Mouse (Mus musculus): ENCODE results near the gene Msmb. TPM values are rescaled to one million over a fixed set of nuclear protein-coding genes. Genes with fewer than 3 reads are reported as not detected.
A peak's percentile ranks its signal among the peaks of the same experiment; 100 is the strongest.
"Not testable (repeated sequence)": the region's sequence is repeated elsewhere in the genome, so short reads cannot be mapped to it uniquely, and the experiment has no call there.

Gene Msmb
- total RNA-seq, 2 experiments from 2014 or later: not detected

DNA sequence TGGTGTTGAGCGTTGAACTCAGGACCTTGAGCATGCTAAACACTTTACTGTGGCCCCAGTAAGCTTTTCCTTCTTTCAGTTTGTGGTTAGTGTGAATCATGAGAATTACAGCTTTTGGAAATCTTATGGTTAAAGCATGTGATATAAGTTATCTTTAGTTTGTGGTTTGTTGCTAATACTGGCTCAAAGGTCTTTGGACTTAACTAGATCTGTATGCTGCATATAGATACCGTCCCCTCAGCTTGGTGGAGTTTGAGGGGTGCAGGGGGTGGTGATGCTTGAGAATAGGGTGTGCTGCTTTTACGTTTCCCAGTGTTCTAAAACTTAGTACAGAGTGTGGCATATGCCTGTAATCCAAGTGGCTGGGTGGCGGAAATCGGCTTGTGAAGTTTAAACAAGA is 25.5 kb downstream of the Msmb start:
- ATAC-seq (replicated peaks; ENCODE audit: low FRiP score, low TSS enrichment, poor library complexity, severe bottlenecking): peak; percentile 49

DNA sequence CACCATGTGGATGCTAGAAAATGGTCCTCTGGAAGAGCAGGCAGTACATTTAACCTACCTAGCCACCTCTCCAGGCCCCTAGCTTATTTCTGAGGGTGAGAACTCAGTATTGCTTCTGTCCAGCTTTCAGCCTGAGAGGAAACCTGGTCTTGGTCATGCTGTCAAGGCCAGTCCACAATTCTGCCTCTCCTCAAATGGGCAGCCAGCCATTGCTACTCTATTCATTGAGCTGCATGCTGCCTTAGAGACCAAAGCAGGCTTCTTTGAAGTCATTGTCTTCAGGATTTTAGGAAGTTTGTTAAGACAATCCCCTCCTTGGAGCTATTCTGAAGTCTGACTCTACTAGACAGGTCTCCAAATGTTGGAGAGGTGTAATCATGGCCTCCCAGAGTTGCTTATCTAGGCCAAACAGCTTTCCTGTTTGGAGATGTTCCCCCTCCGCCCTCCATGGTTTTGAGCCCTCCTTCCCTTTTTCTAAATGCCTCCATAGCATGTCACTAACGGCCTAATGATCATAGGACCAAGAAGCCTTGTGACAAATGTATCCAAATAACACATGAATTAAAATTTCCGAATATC is 26.9 kb downstream of the Msmb start:
- ATAC-seq (replicated peaks; ENCODE audit: low FRiP score, low TSS enrichment, poor library complexity, severe bottlenecking): peak; percentile 72

DNA sequence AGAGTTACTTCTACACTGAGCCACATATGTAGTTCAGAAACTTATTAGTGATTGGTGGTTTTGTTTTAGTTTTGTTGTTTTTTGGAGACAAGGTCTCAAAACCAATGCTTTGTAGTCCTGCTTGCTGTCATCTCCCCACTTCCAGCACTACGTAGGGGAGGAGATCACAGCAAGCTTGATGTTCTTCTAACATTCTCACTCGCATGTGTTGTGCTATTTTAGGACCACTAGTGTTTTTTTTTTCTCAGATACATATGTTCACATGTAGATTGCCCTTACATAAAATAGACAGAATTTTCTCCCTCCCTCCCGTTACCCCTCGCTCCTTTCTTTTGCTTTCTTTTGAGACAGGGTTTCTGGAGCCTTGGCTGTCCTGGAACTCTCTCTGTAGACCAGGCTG is 28.3 kb downstream of the Msmb start:
- no peak for ATAC-seq (replicated peaks; ENCODE audit: low FRiP score, low TSS enrichment, poor library complexity, severe bottlenecking)

DNA sequence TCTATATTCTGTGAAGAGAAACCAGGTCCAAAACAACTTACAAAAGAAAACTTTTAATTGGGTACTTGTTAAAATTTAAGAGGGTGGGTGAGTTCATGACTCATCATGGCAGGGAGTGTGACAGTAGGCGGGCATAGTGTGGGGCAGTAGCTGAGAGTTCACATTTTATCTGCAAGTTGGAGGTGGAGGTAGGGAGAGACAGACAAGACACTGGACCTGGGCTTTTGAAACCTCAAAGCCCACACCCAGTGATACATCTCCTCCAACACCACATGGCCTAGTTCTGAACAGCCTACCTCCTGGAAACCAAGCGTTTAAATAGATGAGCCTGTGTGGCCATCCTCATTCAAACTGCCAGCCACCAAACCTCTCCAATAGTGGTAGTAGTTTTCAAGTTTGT is 33.5 kb downstream of the Msmb start:
- ATAC-seq (replicated peaks; ENCODE audit: low FRiP score, low TSS enrichment, poor library complexity, severe bottlenecking): 0 out of 2 replicates have a peak, but pooled peaks have one; percentile 35

DNA sequence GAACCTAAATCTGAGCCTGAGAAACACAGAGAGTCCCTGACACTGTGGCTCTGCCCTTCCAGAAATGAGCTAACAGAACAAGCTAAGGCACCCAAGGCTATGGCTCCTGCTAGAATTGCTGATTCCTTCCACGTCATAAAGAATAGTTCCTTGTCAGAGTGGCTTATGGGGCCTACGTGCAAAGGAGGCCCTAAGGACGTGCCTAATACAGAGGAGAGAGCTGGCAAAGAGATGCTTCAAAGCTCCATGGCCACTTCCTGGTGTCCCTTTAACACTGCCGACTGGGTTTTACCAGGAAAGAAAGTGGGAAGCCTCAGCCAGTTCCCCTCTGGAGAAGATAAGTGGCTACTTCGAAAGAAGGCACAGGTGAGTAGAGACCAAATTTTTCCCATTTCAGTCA is 34.8 kb downstream of the Msmb start:
- not testable (repeated sequence) for ATAC-seq (replicated peaks; ENCODE audit: low FRiP score, low TSS enrichment, poor library complexity, severe bottlenecking)

DNA sequence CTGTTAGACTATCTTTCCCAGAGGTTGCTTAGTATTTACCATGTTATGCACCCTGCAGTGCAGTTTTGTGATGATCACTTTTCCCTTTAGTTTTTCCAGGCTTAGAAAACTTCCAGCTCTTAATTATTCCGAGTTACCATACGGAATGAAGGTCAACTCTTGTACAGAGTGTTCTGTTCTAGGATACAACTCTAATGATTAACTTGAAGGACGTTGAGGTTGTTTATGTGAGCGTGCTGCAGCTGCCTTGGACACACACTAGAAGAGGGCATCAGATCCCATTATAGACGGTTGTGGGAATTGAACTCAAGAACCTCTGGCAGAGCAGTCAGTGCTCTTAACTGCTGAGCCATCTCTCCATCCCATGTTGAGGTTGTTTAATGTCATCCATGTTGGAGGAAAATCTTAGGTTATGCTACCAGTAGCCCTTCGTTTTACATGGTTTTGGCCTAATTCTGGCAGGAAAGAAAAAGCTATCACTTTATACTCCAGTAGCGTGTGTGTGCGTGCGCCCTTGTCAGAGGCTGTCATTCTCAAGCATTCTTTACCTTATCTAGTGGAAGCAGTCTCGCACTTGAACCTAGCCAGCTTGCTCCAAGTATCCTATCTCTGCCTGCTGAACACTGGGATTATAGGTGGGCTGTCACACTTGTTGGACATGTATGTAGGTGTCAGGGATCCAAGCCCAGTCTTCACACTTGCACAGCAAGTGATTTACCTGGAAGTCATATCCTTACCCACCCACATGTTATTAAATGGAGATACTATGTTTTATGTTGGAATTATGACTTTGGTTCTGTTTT is 37.8 kb downstream of the Msmb start:
- no peak for ATAC-seq (replicated peaks; ENCODE audit: low FRiP score, low TSS enrichment, poor library complexity, severe bottlenecking)

DNA sequence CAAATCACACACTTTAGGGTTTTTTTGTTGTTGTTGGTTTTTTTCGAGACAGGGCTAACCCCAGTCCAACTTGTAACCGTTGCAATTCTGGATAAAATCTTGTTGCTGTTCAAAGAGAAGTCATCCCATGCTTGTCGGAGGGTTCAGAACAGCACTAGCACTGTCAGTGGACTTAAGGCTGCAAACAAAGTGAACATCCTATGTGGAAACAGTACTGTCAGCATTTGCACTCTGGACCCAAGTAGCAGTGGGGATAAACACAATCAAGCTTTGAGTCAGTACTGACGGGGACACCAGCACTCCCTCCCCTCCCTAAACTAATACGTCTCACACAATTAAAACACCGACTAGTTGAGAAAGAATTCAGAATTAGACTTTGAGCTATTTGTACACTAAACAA is 39.0 kb downstream of the Msmb start:
- no peak for ATAC-seq (replicated peaks; ENCODE audit: low FRiP score, low TSS enrichment, poor library complexity, severe bottlenecking)

DNA sequence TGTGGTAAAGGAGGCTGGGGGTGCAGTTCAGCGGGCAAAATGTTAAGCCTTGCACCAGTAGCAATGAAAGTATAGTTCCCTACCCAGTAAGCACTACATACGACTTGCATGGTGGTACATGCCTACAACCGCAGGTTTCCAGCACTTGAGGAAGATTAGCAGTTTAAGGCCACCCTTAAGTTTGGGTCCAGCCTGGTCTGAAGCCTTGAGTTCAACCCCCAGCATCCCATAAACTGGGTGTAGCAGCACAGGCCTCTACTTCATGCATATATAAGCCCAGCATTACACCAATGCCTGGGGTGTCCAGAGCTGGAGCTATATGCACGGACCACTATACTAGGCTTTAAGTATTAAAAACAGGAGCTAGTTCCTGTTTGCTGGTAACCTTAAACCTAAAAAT is 42.0 kb downstream of the Msmb start:
- ATAC-seq (replicated peaks; ENCODE audit: low FRiP score, low TSS enrichment, poor library complexity, severe bottlenecking): no peak

DNA sequence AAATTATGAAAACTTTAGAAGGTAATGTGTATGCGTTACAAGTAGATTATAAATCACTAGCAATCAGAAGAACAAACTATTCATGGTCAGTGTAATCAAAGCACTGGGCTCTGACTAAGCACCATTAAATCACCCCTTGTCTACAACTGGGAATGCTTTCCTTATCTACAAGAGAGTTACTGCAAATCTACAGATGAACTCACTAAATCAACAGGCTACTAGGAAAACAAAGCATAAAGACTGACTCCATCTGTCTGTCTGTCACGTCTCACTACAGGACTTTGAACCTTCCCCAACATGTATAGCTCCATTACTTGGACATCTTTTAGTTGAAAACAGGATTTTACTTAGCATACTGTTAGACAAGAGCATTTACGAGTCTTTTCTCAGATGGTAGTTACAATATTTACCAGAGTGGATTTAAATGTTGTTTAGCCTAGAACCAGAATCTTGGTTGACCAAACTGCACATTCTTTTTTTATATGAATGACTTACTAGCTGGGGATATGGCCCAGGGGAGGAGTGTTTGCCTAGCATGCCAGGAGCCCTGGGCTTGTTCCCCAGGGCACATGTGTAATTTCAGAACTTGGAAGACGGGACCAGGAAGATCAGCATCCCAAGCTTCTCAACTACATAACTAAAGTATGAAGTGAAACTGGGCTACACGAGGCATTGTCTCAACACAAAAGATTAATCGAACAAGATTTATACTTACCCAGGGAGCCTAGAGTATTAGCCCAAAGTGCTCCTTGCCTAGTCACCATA is 49.0 kb downstream of the Msmb start:
- no peak for ATAC-seq (replicated peaks; ENCODE audit: low FRiP score, low TSS enrichment, poor library complexity, severe bottlenecking)

DNA sequence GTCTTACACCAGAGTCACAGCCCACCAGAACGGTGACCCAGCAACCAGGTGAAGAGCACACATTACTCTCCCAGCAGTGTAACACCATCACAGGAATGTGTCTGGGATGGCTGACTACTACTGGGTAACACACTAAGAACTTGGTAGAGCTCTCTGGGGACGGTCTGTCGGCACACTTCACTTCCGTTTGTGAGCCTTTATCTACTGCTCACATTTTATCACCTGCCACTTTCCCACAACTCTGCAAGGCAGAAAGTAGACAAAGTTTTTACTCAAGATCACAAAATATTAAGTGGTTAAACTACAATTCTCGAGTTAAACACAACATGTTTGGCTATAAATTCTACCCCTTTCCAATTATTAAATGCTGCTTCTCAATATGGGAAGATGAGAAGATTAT is 50.1 kb downstream of the Msmb start:
- ATAC-seq (replicated peaks; ENCODE audit: low FRiP score, low TSS enrichment, poor library complexity, severe bottlenecking): peak; percentile 21; the same call in 1 of the 2 replicates

DNA sequence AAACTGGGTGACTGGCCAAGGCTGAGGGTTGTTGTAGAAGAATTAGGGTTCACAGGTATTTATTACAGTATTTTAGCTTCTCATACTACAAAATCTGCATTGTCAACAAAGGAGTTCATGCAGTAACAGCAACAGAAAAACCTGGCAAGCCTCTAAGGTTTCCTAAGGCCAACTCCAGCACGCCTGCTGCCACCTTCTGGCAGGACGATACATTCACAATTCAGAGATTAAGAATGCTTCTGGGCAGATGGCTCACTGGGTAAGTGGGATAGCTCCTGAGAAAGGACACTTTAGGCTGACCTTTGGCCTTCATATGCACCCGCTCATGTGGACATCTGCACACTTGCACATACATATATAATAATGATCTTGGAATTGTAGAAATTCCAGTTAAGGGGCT is 50.6 kb downstream of the Msmb start:
- ATAC-seq (replicated peaks; ENCODE audit: low FRiP score, low TSS enrichment, poor library complexity, severe bottlenecking): peak; percentile 87

DNA sequence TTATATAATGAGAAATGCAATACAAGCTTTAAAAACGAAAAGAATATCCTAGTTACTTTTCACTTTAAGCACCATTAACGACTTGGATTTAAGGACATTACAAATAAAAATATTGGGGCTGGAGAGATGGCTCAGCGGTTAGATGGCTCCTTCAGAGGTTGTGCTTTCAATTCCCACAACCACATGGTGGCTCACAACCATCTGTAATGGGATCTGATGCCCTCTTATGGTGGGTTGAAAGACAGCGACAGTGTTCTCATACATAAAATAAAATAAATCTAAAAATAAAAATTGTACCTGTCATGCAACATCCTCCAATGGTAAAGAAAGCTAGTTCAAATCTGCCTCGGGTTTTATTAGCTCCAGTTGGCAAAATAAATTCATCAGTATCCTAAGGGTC is 51.7 kb downstream of the Msmb start:
- ATAC-seq (replicated peaks; ENCODE audit: low FRiP score, low TSS enrichment, poor library complexity, severe bottlenecking): not testable (repeated sequence)

DNA sequence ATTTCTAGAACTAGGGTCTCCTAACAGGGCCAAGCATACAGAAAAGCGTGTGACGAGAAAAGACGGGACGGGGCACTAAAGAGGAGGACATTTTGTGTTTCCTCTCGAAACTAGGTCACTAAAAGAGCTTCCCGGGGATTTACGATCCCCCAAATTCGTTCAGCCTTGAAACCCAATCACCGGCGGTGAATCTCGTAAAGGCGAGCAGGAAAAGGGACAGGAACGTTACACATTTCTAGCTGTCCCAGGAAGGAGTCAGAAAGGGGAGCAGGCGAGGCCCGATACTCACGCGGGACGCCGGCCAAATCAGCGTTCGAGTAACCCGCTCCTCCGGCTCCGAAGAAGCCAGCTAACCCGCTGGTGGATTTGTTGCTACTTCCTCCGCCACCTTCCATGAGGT is 59.5 kb downstream of the Msmb start:
- ATAC-seq (replicated peaks; ENCODE audit: low FRiP score, low TSS enrichment, poor library complexity, severe bottlenecking): 0 out of 2 replicates have a peak, but pooled peaks have one; percentile 27

DNA sequence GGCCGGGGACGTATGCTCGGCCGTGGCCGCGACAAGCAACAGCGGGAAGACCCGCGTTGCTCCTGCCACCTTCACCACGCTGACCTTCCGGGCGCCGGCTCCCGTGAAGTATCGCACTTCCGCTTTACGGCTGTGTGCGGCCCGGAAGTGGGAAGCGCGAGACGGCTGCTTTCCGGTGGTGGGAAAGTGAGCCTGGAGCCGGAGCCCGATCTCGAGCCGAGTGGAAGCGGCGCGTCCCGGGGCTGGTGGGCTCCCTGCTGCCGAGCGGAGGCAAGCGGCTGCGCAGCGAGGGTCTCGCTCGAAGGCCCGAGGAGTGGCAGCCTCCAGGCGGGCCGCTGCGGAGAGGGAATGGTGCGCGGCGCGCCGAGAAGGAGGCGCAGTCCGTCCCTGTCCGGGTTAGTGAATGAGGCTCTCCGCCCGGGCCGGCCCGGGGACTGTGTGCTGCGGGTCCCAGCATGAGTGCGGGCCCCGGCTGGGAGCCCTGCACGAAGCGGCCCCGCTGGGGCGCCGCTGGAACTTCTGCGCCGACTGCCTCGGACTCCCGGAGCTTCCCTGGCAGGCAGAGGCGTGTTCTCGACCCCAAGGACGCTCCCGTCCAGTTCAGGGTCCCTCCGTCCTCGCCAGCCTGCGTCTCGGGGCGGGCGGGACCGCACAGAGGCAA is 60.1 kb downstream of the Msmb start, which contains the start of the genes Timm23 and Parg:
Gene Timm23 (minus strand): TSS at position 108 of the 661 bp plus-strand sequence.
Gene Parg (plus strand): TSS at position 159 of the 661 bp plus-strand sequence.
- ATAC-seq (replicated peaks; ENCODE audit: low FRiP score, low TSS enrichment, poor library complexity, severe bottlenecking): peak; percentile 94

Other genes with a start within 250 kb of the Msmb start
- not detected in 2 replicates for gene Galnt15, start 113.0 kb upstream of the Msmb start, total RNA-seq (2014; fragmentation: Nextera tagmentation)
- not detected in 2 replicates for gene Galnt15, start 113.0 kb upstream of the Msmb start, total RNA-seq (2017)
- 15.0 and 34.8 TPM in 2 replicates for gene Oxnad1, start 56.6 kb upstream of the Msmb start, total RNA-seq (2014; fragmentation: Nextera tagmentation)
- gene Oxnad1, start 56.6 kb upstream of the Msmb start, total RNA-seq (2017): 28.7 and 54.1 TPM in 2 replicates
- gene Dph3, start 56.3 kb upstream of the Msmb start, total RNA-seq (2014; fragmentation: Nextera tagmentation): 97.5 and 115 TPM in 2 replicates
- 55.5 and 76.5 TPM in 2 replicates for gene Dph3, start 56.3 kb upstream of the Msmb start, total RNA-seq (2017)
- 48.1 and 49.3 TPM in 2 replicates for gene Ncoa4, start 17.8 kb downstream of the Msmb start, total RNA-seq (2014; fragmentation: Nextera tagmentation)
- gene Ncoa4, start 17.8 kb downstream of the Msmb start, total RNA-seq (2017): 51.3 and 68.1 TPM in 2 replicates
- 216 and 235 TPM in 2 replicates for gene Timm23, start 59.9 kb downstream of the Msmb start, total RNA-seq (2014; fragmentation: Nextera tagmentation)
- 189 and 199 TPM in 2 replicates for gene Timm23, start 59.9 kb downstream of the Msmb start, total RNA-seq (2017)
- gene Parg, start 59.9 kb downstream of the Msmb start, total RNA-seq (2014; fragmentation: Nextera tagmentation): 31.5 and 33.9 TPM in 2 replicates
- 102 and 122 TPM in 2 replicates for gene Parg, start 59.9 kb downstream of the Msmb start, total RNA-seq (2017)
- 0.33 TPM in 1 of 2 replicates, not detected in the other for gene Ogdhl, start 180.0 kb downstream of the Msmb start, total RNA-seq (2014; fragmentation: Nextera tagmentation)
- not detected in 2 replicates for gene Ogdhl, start 180.0 kb downstream of the Msmb start, total RNA-seq (2017)
- not detected in 2 replicates for gene 1700024G13Rik, start 246.4 kb downstream of the Msmb start, total RNA-seq (2014; fragmentation: Nextera tagmentation)
- not detected in 2 replicates for gene 1700024G13Rik, start 246.4 kb downstream of the Msmb start, total RNA-seq (2017)